Mouse (Mus musculus) liver, adult 2 months (tissue): ENCODE measurements around the gene Olfr149.
"Not testable (repeated sequence)": the region's sequence is repeated elsewhere in the genome, so short reads cannot be mapped to it uniquely, and the experiment has no call there.

Experiments used
- CTCF ChIP-seq: fragments of 200-500 bp; IDR thresholded peaks from 2 replicates; pipeline ENCODE4 v1.5.1; 2011; ENCODE audit warnings: low read depth, low read length, control low read depth
- POLR2A ChIP-seq: fragments of 200-500 bp; IDR thresholded peaks from 2 replicates; pipeline ENCODE4 v1.6.1; 2011; ENCODE audit warnings: low read length, control low read depth; ENCODE audit not compliant: insufficient read depth; ENCODE audit errors: extremely low read depth

DNA sequence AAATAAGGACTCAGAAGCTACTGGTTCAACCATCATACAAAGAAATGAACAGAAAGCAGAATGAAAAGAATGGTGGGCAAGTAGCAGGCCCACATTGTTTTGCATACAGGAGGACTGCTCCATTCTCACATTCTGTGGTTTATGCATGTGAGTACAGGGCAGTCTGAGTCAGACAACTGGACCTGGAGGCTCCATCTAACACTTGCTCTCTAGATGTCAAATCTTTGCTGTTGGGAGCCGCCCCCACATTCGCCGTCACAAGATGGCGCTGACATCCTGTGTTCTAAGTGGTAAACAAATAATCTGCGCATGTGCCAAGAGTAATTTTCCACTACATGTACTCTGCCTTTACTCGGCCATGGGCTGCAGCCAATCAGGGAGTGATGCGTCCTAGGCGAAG lies 5.8 kb downstream of the Olfr149 start:
- TF ChIP-seq POLR2A, CTCF: not testable (repeated sequence)
